Mouse (Mus musculus) intestine, postnatal 0 days (tissue): ENCODE measurements around the gene Colq. TPM values are rescaled to one million over a fixed set of nuclear protein-coding genes. Genes with fewer than 3 reads are reported as not detected.

Experiments used
- ATAC-seq: fragments of 200-750 bp; cut with Nextera tagmentation; 2 replicates; pipeline ENCODE4 v1.8.0; 2017; ENCODE audit warnings: mild to moderate bottlenecking, moderate TSS enrichment, moderate library complexity
- H3K27ac ChIP-seq: fragments of 300-500 bp; sonication (generic); 2 replicates; pipeline ENCODE4 v1.5.1; 2014; ENCODE audit warnings: mild to moderate bottlenecking, low read depth, low read length, moderate library complexity
- H3K27me3 ChIP-seq: fragments of 300-500 bp; sonication (generic); replicated peaks from 2 replicates; pipeline ENCODE4 v1.6.1; 2014; ENCODE audit warnings: low read length, mixed read lengths; ENCODE audit not compliant: control insufficient read depth, insufficient read depth
- H3K36me3 ChIP-seq: fragments of 300-500 bp; sonication (generic); 2 replicates; pipeline ENCODE4 v1.6.1; 2014; ENCODE audit warnings: mild to moderate bottlenecking, moderate library complexity; ENCODE audit not compliant: control insufficient read depth, insufficient read depth
- H3K4me1 ChIP-seq: fragments of 300-500 bp; sonication (generic); replicated peaks from 2 replicates; pipeline ENCODE4 v1.6.1; 2014; ENCODE audit warnings: antibody characterized with exemption, low read length, mixed read lengths; ENCODE audit not compliant: control insufficient read depth, insufficient read depth
- H3K4me2 ChIP-seq: fragments of 300-500 bp; sonication (generic); replicated peaks from 2 replicates; pipeline ENCODE4 v1.6.1; 2014; ENCODE audit warnings: low read depth, mild to moderate bottlenecking, moderate library complexity
- H3K4me3 ChIP-seq: fragments of 300-500 bp; sonication (generic); 2 replicates; pipeline ENCODE4 v1.5.1; 2014; ENCODE audit warnings: low read depth, low read length
- H3K9ac ChIP-seq: fragments of 300-500 bp; sonication (generic); 2 replicates; pipeline ENCODE4 v1.6.1; 2014; ENCODE audit warnings: mild to moderate bottlenecking, low read depth, low read length
- H3K9me3 ChIP-seq: fragments of 300-500 bp; sonication (generic); 2 replicates; pipeline ENCODE4 v1.6.1; 2016; ENCODE audit warnings: mixed run types; ENCODE audit not compliant: control insufficient read depth
- CTCF ChIP-seq: sonication (generic); IDR thresholded peaks from 2 replicates; pipeline ENCODE4 v1.5.1; 2016; ENCODE audit warnings: low read depth, mild to moderate bottlenecking, control low read depth, antibody characterized with exemption, moderate library complexity
- WGBS: fragments of 180-500 bp; shearing (Covaris S2); extraction: QIAGEN DNeasy Blood & Tissue Kit; methylation state at CpG from one replicate; pipeline ENCODE4 v1.1.7; 2014; 5-methylcytosine and 5-hydroxymethylcytosine counted together
- polyA plus RNA-seq: library from polyadenylated mRNA; unstranded; fragments of >200 nt; fragmentation: Nextera tagmentation; extraction: Ambion mirVana; gene quantifications from 2 replicates; pipeline ENCODE4 v1.2.1, GENCODE M21; 2015

Gene Colq
- polyA plus RNA-seq, 1 experiment from 2014 or later = 0.66 TPM

- Histone ChIP-seq H3K9me3 (no peaks in the 10 kb centered on the region), H3K4me2 (no peak overlapping the region), H3K4me1 (peaks cover 9% of the 10 kb centered on the region; the same call in 1 of the 2 replicates), H3K36me3 (peaks cover 44% of the 10 kb centered on the region), H3K9ac (no peak overlapping the region), H3K27me3 (no peaks in the 10 kb centered on the region), H3K27ac (no peak overlapping the region), H3K4me3 (no peak overlapping the region)
- no peak for ATAC-seq
- TF ChIP-seq CTCF = no peak
- WGBS = 91% methylated on average over 1 of the region's 1 CpGs
Observed at GRCm38 (mm10) chr14:31499526-31499925, 91.6 kb downstream of the Colq start.

- H3K9me3 ChIP-seq = no peaks in the 10 kb centered on the region
- H3K4me3 ChIP-seq = peak overlapping the region; percentile 86
- H3K4me2 ChIP-seq = peak overlapping the region; percentile 76
- peaks cover 12% of the 10 kb centered on the region; the same call in 1 of the 2 replicates for H3K4me1 ChIP-seq
- TF ChIP-seq CTCF = no peak
- 17% methylated on average over 7 of the region's 7 CpGs for WGBS
- no peaks in the 10 kb centered on the region for H3K27me3 ChIP-seq
- peak overlapping the region; percentile 50; the same call in 1 of the 2 replicates for H3K27ac ChIP-seq
- peak; percentile 60 for ATAC-seq
- H3K9ac ChIP-seq = peak overlapping the region; percentile 91; the same call in 1 of the 2 replicates
- H3K36me3 ChIP-seq = peaks cover 28% of the 10 kb centered on the region
Observed at GRCm38 (mm10) chr14:31496241-31496646, 94.9 kb downstream of the Colq start.

DNA sequence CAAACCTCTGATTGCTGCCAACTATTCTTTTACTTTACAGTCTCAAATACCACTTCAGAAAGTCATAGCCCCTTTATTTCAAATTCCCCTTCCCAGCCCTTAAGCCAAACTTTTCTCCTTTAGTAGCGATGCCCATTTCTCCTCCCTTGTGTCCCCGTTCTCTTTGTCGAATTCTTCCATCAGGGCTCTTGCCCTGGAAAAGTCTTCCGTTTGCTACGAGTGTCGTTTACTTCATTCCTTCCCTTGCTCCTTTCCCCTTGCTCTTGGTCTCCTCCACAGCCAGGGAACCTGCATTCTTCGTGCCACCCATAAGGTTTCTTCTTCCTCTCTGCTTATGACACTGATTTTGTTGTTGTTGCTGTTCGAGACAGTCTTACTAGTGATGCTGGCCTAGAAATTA, 95.6 kb downstream of the Colq start:
- Histone ChIP-seq H3K36me3 (peaks cover 28% of the 10 kb centered on the region), H3K27ac (peak overlapping the region; percentile 86), H3K27me3 (no peaks in the 10 kb centered on the region), H3K9ac (peak overlapping the region; percentile 91), H3K4me3 (peak overlapping the region; percentile 86), H3K9me3 (no peaks in the 10 kb centered on the region), H3K4me2 (peak overlapping the region; percentile 76), H3K4me1 (peaks cover 12% of the 10 kb centered on the region; the same call in 1 of the 2 replicates)
- ATAC-seq = no peak
- 2% methylated on average over 8 of the region's 8 CpGs for WGBS
- no peak for TF ChIP-seq CTCF

DNA sequence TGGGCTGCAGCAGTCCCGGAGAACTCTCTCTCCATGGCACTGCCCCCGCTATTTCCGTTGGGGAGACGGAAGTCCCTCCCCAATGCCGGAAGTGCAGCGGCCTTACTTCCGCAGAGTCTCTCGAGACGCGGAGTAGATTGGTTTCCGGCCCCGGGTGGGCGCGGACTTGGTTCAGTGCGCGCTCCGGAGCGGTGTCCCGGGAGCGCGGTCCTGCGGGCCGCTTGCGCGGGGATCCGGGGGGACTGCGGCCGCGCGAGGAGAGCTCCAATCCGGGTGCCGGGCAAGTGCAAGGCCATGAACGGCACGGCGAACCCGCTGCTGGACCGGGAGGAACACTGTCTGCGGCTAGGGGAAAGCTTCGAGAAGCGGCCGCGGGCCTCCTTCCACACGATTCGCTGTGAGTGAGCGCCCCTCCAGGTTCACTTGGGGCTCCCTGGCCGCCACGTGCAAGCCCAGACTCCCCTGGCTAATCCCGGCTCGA, 96.1 kb downstream of the Colq start, which contains the start of gene Mettl6:
Gene Mettl6 (minus strand): TSS at position 66 of the 481 bp plus-strand sequence.
- Histone ChIP-seq H3K4me2 (peak within 1 kb of the TSS; percentile 76), H3K4me1 (peaks cover 12% of the 10 kb centered on the region; the same call in 1 of the 2 replicates), H3K27me3 (no peaks in the 10 kb centered on the region), H3K4me3 (peak within 1 kb of the TSS; percentile 86), H3K36me3 (peaks cover 26% of the 10 kb centered on the region), H3K9ac (peak within 1 kb of the TSS; percentile 91), H3K9me3 (no peaks in the 10 kb centered on the region), H3K27ac (peak within 1 kb of the TSS; percentile 86)
- peak; percentile 86 for ATAC-seq
- TF ChIP-seq CTCF = peak; percentile 25; the same call in 1 of the 2 replicates
- under 1% methylated on average over 49 of the region's 49 CpGs for WGBS

DNA sequence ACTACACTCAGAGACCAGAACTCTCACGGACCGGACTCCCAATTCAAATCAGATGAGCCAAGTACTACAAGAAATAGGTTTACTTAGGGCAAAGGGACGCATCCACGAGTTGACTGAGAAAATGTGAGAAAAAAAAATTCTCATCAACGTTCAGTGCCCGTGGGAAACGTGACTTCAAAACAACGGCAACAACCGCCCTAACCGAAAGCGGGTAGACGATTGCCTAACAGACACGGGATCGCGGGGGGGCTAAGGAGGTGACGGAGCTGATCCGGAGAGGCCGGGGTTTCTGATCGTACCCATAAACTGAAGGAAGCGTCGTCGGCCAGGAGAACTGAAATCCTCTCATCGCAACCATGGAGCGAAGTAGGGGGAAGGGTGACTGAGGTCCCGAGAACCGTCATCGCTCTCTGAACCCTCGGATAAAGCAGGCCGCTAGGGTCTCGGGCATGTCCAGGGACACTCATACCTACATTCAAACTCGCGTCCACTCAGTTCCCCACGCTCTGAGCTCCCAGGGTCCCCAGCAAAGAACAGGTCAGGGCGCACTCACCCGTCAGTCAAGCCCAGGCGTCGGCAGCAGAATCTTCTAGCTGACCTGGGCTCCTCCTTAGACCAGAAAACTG, 96.7 kb downstream of the Colq start, which contains the start of gene Eaf1:
Gene Eaf1 (plus strand): TSS at position 51 of the 626 bp plus-strand sequence.
- peaks cover 26% of the 10 kb centered on the region for H3K36me3 ChIP-seq
- TF ChIP-seq CTCF = no peak
- peak; percentile 48 for ATAC-seq
- H3K4me1 ChIP-seq = peaks cover 12% of the 10 kb centered on the region; the same call in 1 of the 2 replicates
- peak within 1 kb of the TSS; percentile 91 for H3K9ac ChIP-seq
- peak within 1 kb of the TSS; percentile 86 for H3K4me3 ChIP-seq
- no peaks in the 10 kb centered on the region for H3K27me3 ChIP-seq
- peak within 1 kb of the TSS; percentile 76 for H3K4me2 ChIP-seq
- H3K9me3 ChIP-seq = no peaks in the 10 kb centered on the region
- WGBS = under 1% methylated on average over 37 of the region's 37 CpGs
- peak within 1 kb of the TSS; percentile 86 for H3K27ac ChIP-seq

DNA sequence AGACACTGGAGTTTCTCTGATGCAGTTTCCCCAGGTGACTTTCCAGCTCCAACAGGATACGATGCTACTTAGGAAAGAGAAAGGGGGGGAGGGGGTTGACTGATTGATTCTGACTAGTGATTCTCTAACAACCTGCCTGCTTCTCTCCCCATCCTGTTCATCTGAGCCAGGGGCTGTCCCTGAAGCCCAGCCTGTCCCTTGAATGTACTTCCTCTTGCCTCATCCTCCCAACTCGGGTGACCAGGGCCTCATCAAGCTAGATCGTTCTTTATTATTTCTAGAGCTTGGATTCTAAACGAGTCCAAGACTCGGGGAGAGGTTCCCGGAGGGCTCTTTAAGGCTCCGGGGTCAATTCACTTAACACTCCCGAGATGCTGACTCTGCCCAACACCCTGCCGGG, 97.2 kb downstream of the Colq start:
- Histone ChIP-seq H3K4me3 (peak overlapping the region; percentile 86), H3K4me1 (peaks cover 12% of the 10 kb centered on the region; the same call in 1 of the 2 replicates), H3K27ac (peak overlapping the region; percentile 86; the same call in 1 of the 2 replicates), H3K9me3 (no peaks in the 10 kb centered on the region), H3K36me3 (peaks cover 27% of the 10 kb centered on the region), H3K9ac (peak overlapping the region; percentile 91), H3K4me2 (peak overlapping the region; percentile 76), H3K27me3 (no peaks in the 10 kb centered on the region)
- no peak for TF ChIP-seq CTCF
- WGBS = 19% methylated on average over 9 of the region's 9 CpGs
- ATAC-seq = no peak
